Mouse (Mus musculus) hindbrain, embryonic 16.5 days (tissue): Measurements from ENCODE around the gene Adra1b. TPM values are rescaled to one million over a fixed set of nuclear protein-coding genes. Genes with fewer than 3 reads are reported as not detected.

ENCODE experiments used
- ATAC-seq: fragments of 200-750 bp; cut with Nextera tagmentation; 2 replicates; pipeline ENCODE4 v1.8.0; 2017; ENCODE audit warnings: moderate TSS enrichment, moderate library complexity
- H3K27ac ChIP-seq: fragments of 300-500 bp; sonication (generic); 2 replicates; pipeline ENCODE4 v1.5.1; 2014; ENCODE audit warnings: low read depth, mild to moderate bottlenecking, control low read depth, low read length, moderate library complexity
- H3K27me3 ChIP-seq: fragments of 300-500 bp; sonication (generic); replicated peaks from 2 replicates; pipeline ENCODE4 v1.6.1; 2014; ENCODE audit warnings: low read length; ENCODE audit not compliant: control insufficient read depth, insufficient read depth
- H3K36me3 ChIP-seq: fragments of 300-500 bp; sonication (generic); 2 replicates; pipeline ENCODE4 v1.6.1; 2014; ENCODE audit warnings: mild to moderate bottlenecking, low read length, moderate library complexity, mixed read lengths; ENCODE audit not compliant: control insufficient read depth, insufficient read depth
- H3K4me1 ChIP-seq: fragments of 300-500 bp; sonication (generic); 2 replicates; pipeline ENCODE4 v1.6.1; 2014; ENCODE audit warnings: low read depth, low read length; ENCODE audit not compliant: control insufficient read depth, insufficient read depth
- H3K4me2 ChIP-seq: fragments of 300-500 bp; sonication (generic); 2 replicates; pipeline ENCODE4 v1.6.1; 2014; ENCODE audit warnings: mild to moderate bottlenecking, low read length, control low read depth, moderate library complexity
- H3K4me3 ChIP-seq: fragments of 300-500 bp; sonication (generic); 2 replicates; pipeline ENCODE4 v1.5.1; 2014; ENCODE audit warnings: mild to moderate bottlenecking, low read length, control low read depth, moderate library complexity
- H3K9ac ChIP-seq: fragments of 300-500 bp; sonication (generic); 2 replicates; pipeline ENCODE4 v1.6.1; 2014; ENCODE audit warnings: low read depth, mild to moderate bottlenecking, control low read depth, low read length, moderate library complexity
- H3K9me3 ChIP-seq: fragments of 300-500 bp; sonication (generic); 2 replicates; pipeline ENCODE4 v1.6.1; 2014; ENCODE audit warnings: mild to moderate bottlenecking, low read length, moderate library complexity; ENCODE audit not compliant: control insufficient read depth
- WGBS: fragments of 180-500 bp; shearing (Covaris S2); extraction: QIAGEN DNeasy Blood & Tissue Kit; methylation state at CpG from one replicate; pipeline ENCODE4 v1.1.7; 2014; 5-methylcytosine and 5-hydroxymethylcytosine counted together
- polyA plus RNA-seq: library from polyadenylated mRNA; unstranded; fragments of >200 nt; fragmentation: Nextera tagmentation; extraction: Ambion mirVana; gene quantifications from 2 replicates; pipeline ENCODE4 v1.2.1, GENCODE M21; 2015

The Adra1b gene
- polyA plus RNA-seq, 1 experiment from 2014 or later, result 19.4 TPM

DNA sequence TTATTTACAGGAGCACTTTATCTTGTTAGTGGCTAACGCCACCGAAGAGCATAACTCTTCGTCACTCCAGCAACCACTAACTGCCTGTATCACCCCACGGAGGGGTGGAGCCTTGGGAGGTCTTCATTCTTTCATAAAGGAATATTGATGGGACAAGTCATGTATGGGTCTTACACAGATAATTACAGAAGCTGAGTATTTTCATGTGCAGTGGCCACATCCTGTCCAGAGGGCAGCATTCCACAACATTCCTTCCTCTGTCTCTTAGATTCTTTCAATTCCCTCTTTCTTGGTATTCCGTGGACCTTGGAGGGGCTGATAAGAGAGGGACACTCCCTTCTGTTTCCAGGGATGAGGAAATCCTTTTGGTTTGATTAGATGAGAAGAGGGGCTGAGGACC lies 28.7 kb upstream of the Adra1b start:
- H3K27ac ChIP-seq, result no peak overlapping the region
- H3K4me2 ChIP-seq, result no peak overlapping the region
- no peak overlapping the region for H3K4me3 ChIP-seq
- ATAC-seq, result no peak
- no peak overlapping the region for H3K9ac ChIP-seq
- H3K27me3 ChIP-seq, result no peaks in the 10 kb centered on the region
- no peaks in the 10 kb centered on the region for H3K36me3 ChIP-seq
- no peaks in the 10 kb centered on the region for H3K4me1 ChIP-seq
- H3K9me3 ChIP-seq, result no peaks in the 10 kb centered on the region
- WGBS, result 78% methylated on average over 5 of the region's 5 CpGs

DNA sequence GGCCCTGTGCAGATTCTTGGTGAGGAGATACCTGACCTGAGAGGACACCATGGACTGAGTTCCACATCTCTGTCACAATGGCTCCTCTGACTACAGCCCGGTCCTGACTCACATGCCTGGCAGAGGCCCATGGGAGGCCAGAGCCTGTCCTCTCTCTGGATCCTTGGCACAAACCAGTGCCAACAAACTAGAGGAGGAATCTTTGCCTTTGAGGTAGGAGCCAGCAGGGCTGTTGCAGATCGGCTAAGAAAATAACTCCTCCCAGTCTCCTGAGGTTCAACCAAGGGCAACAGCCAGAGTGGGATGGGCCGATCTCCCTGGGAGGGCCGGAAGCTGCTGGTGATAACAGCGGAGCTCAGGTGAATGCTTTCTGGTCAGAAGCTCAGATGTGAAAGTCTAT lies 28.2 kb upstream of the Adra1b start:
- H3K4me3 ChIP-seq, result no peak overlapping the region
- no peak overlapping the region for H3K27ac ChIP-seq
- no peaks in the 10 kb centered on the region for H3K4me1 ChIP-seq
- H3K9ac ChIP-seq, result no peak overlapping the region
- no peaks in the 10 kb centered on the region for H3K27me3 ChIP-seq
- no peaks in the 10 kb centered on the region for H3K9me3 ChIP-seq
- ATAC-seq, result no peak
- no peak overlapping the region for H3K4me2 ChIP-seq
- no peaks in the 10 kb centered on the region for H3K36me3 ChIP-seq
- 58% methylated on average over 5 of the region's 5 CpGs for whole genome bisulfite sequencing

DNA sequence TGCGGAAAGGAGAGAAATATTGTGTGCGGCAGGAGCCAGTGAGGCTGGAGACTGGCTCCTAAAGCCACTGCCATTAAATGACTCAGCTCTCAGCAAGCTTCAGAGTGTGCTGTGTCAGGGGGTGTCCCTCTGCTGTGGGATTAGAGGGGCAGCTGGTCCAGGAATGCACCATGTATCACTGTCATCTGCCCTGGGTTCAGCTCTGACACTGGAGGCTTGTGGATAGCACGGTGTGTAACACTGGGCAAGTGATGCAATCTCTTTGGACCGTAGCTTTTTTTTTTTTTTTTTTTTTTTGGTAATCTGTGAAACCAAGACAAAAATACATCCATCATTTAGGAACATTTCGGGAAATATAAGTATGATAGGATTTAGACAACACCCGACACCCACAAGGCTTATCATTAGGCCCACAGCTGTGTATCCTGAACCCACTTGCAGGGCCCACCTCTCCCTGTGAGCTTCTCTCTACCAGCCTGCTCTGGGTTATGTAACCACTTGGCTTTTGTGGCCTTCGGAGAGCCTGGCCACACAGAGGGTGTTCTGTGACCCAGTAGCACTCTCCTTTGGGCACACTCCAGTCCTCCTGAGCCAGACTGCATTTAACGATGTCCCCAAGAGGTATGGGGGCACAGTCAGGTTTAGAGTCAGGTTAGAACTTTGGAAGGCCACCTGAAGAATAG lies 26.3 kb upstream of the Adra1b start:
- Histone ChIP-seq H3K4me1 (no peaks in the 10 kb centered on the region), H3K4me3 (no peak overlapping the region), H3K9ac (no peak overlapping the region), H3K27ac (no peak overlapping the region), H3K36me3 (no peaks in the 10 kb centered on the region), H3K9me3 (no peaks in the 10 kb centered on the region), H3K27me3 (no peaks in the 10 kb centered on the region), H3K4me2 (no peak overlapping the region)
- ATAC-seq, result no peak
- WGBS, result 78% methylated on average over 8 of the region's 8 CpGs

DNA sequence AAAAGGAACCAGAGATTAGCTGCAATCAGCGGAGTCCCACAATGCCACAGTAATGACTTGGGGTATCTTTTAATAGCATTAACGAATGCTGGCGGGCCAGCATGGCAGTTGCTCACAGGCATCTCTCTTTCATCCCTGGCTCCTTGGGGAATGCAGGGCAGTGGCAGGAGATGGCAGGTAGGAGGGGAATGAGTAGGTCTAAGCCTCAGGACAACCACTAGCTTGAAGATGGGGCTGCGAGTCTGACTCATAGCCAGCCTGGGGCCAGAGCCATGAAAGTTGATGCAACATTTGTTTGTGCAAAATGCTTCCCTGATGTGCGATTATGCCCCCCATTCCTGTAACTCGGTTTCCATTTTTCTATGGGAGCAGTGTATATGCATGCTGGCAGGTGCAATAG lies 25.2 kb upstream of the Adra1b start:
- Histone ChIP-seq H3K36me3 (no peaks in the 10 kb centered on the region), H3K27me3 (no peaks in the 10 kb centered on the region), H3K4me3 (no peak overlapping the region), H3K4me2 (no peak overlapping the region), H3K9me3 (no peaks in the 10 kb centered on the region), H3K4me1 (no peaks in the 10 kb centered on the region), H3K27ac (no peak overlapping the region), H3K9ac (no peak overlapping the region)
- 45% methylated on average over 6 of the region's 6 CpGs for WGBS
- ATAC-seq, result no peak

DNA sequence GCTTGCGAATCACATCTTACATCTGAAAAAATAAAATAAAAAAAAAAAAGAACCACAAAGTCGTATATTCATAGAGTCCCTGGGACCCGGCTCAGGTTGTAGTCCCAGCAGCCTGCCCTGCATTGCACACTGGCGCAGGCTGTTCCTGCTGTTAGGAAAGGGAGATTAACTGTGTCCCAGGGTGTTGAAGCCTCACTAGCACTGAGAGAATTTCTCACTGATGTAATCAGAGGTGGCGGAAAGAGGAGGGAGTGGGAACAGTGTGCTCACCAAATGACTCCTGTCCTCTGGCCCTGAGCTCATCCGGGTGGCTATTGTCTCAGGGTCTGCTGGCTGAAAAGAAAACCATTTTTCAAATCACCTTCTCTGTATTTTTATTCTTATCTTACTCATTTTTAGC lies 24.6 kb upstream of the Adra1b start:
- Histone ChIP-seq H3K4me3 (no peak overlapping the region), H3K27me3 (no peaks in the 10 kb centered on the region), H3K4me2 (no peak overlapping the region), H3K36me3 (no peaks in the 10 kb centered on the region), H3K9ac (no peak overlapping the region), H3K4me1 (no peaks in the 10 kb centered on the region), H3K27ac (no peak overlapping the region), H3K9me3 (no peaks in the 10 kb centered on the region)
- no peak for ATAC-seq
- 42% methylated on average over 6 of the region's 6 CpGs for WGBS

DNA sequence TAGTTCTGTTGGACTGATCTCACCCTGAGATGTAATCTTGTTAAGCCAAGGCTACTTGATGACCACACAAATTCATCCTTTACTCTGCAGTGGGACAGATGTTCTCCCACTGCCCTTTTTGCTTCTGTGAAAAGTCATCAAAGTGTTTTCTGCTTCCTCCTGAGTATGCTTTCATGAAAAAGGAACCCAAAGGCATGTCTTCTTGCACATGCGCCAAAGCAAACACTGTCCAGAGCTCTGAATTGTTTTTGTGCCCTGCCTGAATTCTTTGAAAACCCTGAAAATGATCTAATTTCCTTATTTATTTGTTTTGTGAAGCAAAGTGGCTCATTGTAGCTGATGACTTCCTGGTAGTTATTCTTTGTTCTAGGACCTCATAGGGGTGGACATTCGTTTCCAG lies 20.7 kb upstream of the Adra1b start:
- no peak overlapping the region for H3K27ac ChIP-seq
- H3K36me3 ChIP-seq, result no peaks in the 10 kb centered on the region
- no peaks in the 10 kb centered on the region for H3K9me3 ChIP-seq
- no peaks in the 10 kb centered on the region for H3K27me3 ChIP-seq
- no peak for ATAC-seq
- H3K4me1 ChIP-seq, result no peaks in the 10 kb centered on the region
- no peak overlapping the region for H3K9ac ChIP-seq
- whole genome bisulfite sequencing, result 77% methylated on average over 2 of the region's 2 CpGs
- no peak overlapping the region for H3K4me3 ChIP-seq
- H3K4me2 ChIP-seq, result no peak overlapping the region

DNA sequence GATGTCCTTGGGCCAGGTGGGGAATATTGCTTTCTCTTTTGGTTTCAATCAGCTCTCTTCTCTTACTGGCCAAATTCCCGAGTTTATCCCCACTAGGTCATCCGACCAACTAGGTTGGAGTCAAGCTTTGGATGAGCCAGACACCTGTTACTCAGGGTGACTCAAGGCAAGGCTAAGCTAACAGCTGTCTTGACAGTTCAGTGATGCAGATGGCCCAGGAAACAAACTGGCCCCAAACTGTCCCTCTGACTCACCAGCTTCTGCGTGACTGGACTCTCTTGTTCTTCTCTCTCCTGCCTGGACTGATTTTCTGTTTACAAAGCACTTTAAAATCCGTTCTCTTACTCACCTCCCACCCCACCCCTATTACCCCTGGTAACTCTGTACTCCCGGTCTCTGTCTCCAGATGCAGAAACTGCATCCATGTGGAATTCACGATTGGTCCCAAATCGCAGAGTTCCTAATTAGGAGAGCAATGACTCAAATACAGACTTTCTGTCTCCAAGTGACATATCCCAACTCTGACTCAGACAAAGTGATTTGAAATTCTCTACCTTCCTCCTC lies 18.6 kb upstream of the Adra1b start:
- no peak overlapping the region for H3K27ac ChIP-seq
- no peak overlapping the region for H3K4me2 ChIP-seq
- no peaks in the 10 kb centered on the region for H3K27me3 ChIP-seq
- no peak for ATAC-seq
- H3K4me3 ChIP-seq, result no peak overlapping the region
- H3K9me3 ChIP-seq, result no peaks in the 10 kb centered on the region
- WGBS, result 84% methylated on average over 7 of the region's 7 CpGs
- no peaks in the 10 kb centered on the region for H3K4me1 ChIP-seq
- H3K9ac ChIP-seq, result no peak overlapping the region
- H3K36me3 ChIP-seq, result no peaks in the 10 kb centered on the region

DNA sequence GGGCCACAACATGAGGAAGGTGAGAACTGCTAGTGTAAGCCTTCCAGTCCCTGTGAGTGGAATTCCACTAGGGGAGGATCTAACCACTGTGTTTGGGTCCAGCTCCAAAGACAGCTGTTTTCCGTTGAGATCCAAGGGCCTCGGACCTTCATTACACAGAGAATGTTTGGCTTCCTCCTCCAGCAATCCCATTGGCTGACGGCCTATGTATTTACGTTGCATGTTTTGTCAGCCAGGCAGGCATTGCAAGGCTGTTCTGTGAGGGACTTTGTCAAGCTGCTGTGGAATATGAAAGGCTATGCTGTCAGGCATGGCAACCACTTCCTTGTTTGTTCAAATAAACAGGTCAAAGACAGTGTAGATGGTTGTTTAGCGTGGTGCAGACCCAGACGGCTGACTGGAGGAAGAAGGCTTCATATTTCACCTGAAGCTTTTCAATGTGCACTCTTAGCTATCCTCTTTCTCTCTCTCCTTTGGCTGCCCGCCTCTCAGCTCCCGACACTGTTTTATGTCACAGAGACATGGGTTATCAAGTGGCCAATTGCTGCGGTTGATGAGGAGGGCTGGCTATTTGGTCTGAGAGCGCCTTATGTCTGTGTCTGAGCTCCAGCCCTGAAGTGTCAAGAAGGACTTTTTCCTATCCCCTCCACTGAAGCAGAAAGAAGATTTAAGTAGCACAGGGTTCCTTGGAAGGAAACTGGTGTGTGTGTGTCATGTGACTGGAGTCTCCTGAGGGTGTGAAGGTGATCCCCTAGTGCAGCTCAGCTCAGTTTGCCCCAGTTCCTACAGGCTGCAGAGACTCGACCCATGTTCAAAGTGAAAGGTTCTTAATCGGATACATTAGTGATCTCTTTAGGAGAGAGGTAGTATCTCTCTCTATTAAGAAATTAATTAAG lies 13.8 kb upstream of the Adra1b start:
- no peak for ATAC-seq
- Histone ChIP-seq H3K36me3 (no peaks in the 10 kb centered on the region), H3K27me3 (no peaks in the 10 kb centered on the region), H3K4me1 (no peaks in the 10 kb centered on the region), H3K9ac (no peak overlapping the region), H3K27ac (no peak overlapping the region), H3K9me3 (no peaks in the 10 kb centered on the region), H3K4me3 (no peak overlapping the region), H3K4me2 (no peak overlapping the region)
- WGBS, result 77% methylated on average over 12 of the region's 12 CpGs

DNA sequence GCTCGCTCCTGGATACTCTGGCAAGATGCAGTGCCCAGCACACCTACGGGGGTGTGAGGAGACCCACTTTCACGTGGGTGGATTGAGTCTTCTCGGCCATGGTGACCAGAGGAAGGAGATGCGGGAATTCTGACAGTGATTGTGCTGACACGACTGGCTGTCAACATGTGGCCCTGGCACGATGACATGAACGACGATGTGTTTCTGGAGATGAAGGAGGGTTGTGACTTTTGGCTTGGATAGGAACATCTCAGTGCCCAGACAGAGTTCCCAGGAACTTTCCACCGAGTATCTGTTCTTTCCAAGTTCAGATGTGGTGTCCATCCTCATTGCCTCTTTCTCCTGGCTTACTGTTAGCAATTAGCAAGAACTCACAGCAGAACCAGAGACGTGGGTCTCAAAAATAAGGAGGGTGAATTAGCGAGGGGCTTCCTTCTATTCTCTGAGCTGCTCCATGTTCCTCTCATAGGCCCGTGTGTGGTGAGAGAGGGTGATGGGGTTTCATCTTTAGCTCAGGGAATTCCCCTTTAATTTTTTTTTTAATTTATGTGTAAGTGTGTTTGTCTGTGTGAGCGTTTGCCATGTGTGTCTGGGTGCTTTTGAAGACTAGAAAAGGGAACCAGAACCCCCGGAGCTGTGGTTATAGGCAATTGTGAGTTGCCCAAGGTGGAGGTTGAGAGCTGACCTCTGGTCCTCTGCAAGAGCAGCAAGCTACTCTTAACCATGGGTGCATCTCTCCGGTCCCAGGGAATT lies 11.3 kb upstream of the Adra1b start:
- H3K27ac ChIP-seq, result no peak overlapping the region
- H3K4me1 ChIP-seq, result no peaks in the 10 kb centered on the region
- ATAC-seq, result no peak
- no peak overlapping the region for H3K4me3 ChIP-seq
- H3K9me3 ChIP-seq, result no peaks in the 10 kb centered on the region
- no peaks in the 10 kb centered on the region for H3K36me3 ChIP-seq
- H3K9ac ChIP-seq, result no peak overlapping the region
- 90% methylated on average over 16 of the region's 16 CpGs for WGBS
- no peak overlapping the region for H3K4me2 ChIP-seq
- H3K27me3 ChIP-seq, result no peaks in the 10 kb centered on the region
